Mouse (Mus musculus) myocyte (in vitro differentiated cells): ENCODE data around the gene Lbx1.

Experiments
- MAX ChIP-seq: IDR thresholded peaks from one replicate; pipeline ENCODE4 v1.6.1; 2011; ENCODE audit warnings: low read depth, mild to moderate bottlenecking, control low read depth
- POLR2A ChIP-seq: IDR thresholded peaks from one replicate; pipeline ENCODE4 v1.6.1; 2011; ENCODE audit warnings: low read depth, mild to moderate bottlenecking, control low read depth, moderate library complexity; ENCODE audit not compliant: insufficient read length

GRCm38 (mm10) chr19:45271986-45272385 lies 36.4 kb upstream of the Lbx1 start:
- TF ChIP-seq MAX (no peak), POLR2A (no peak)
